Mouse (Mus musculus) urinary bladder, adult 18-20 months (tissue): Measurements from ENCODE around the gene Sult4a1.

Experiments
- DNase-seq, 2 experiments: peaks; one replicate each; pipeline ENCODE4 v3.0.0; 2022; ENCODE audit warnings: low spot score in 2 of 2, mixed read lengths in 2 of 2

Sult4a1 gene

DNA sequence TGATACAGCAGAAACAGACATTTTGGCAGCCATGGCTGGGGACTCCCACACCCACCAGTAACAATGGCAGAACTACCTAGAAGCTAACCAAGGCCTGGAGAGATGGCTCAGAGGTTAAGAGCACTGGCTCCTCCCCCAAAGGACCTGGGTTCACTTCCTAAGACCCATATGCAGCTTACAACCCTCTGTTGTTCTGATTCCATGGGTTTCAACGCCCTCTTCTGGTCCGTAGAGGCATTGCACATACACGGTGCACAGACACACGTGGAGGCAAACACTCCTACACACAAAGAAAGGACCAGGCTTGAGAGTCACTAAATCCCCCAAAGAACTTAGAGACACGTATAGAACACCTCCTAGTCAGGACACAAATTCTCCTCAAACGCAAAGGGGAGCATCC lies 60.0 kb downstream of the Sult4a1 start:
- no peak for DNase-seq

DNA sequence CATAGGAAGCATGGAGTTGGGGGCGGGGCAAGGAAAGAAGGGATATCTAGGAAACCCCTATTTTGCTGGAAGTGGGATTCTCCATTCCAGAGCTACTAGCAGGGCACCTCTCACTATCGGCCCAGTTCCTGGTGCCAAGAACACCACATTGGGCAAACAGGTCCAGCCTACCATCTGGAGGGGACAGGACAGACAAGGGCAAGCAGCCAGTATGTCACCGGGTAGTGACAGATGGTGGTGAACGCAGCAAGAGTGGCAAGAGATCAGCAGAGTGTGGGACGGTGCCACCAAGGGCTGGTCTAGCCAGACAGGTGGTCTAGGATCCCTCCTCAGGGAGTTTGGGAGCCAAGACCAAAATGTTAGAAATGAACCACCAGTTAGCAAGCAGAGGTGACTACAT lies 68.5 kb downstream of the Sult4a1 start:
- DNase-seq = no peak
